In the genomic region with DNA sequence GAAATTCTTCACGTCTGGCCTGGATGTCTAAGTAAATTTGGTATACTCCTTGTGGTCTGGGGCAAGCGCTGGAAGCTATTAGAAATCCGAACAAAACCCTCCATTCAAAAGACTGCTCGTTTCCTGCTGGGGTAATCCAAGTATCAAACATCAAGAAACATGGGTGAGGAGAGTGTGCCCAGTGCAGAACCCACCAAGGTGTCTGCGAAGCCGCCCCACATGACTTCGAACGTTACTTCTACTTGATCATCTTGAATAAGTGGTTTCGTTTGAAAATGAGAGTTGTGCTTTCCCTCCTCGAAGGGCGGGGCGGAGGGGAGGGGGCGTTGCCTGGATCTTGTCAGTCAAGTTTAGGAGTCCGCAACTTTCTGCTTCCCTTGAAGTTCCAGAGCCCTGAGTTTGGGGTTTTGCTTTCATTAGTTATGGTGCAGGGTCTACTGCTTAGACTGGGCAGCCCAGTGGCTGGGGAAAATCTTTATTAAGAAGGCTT, we compare ENCODE assay signal across 8 mouse cellular contexts.
DNase-seq lines count a peak whose midpoint lies in the region; ATAC-seq and TF ChIP-seq lines count a peak whose summit lies in the region.

No protein-coding gene starts in this region.

- H3K4me2 ChIP-seq in intestine, embryonic 15.5 days (replicated peaks), result 0 out of 2 replicates have a peak overlapping the region, but pooled peaks have one; percentile 9

- H3K27ac ChIP-seq in layer of hippocampus, adult 2 months, result peak overlapping the region; percentile 32
- H3K27ac ChIP-seq in intestine, embryonic 15.5 days, result no peak overlapping the region

- no peak for DNase-seq in layer of hippocampus, adult 2 months (ENCODE audit: low spot score in 2 of 2)
- DNase-seq in layer of hippocampus, adult 9-11 months, result no peak
- peak; percentile 62 for DNase-seq in fibroblast of lung, adult 2 months (ENCODE audit: low read depth)
- peak; percentile 35 for DNase-seq in neural tube, embryonic 10.5 days (ENCODE audit: extremely low spot score, low spot score)
- DNase-seq in right cerebral cortex, adult 18-20 months, result no peak
- no peak for DNase-seq in frontal cortex, postnatal 25 days (ENCODE audit: low spot score in 2 of 2)
- DNase-seq in cerebellum, adult 18-20 months, result no peak

- H3K4me3 ChIP-seq in layer of hippocampus, adult 2 months, result peak overlapping the region; percentile 18; the same call in 1 of the 2 replicates
- H3K4me3 ChIP-seq in intestine, embryonic 15.5 days (replicated peaks), result no peak overlapping the region

- no peaks in the 10 kb centered on the region for H3K9me3 ChIP-seq in intestine, embryonic 15.5 days

- H3K36me3 ChIP-seq in intestine, embryonic 15.5 days, result no peaks in the 10 kb centered on the region

- H3K27me3 ChIP-seq in intestine, embryonic 15.5 days (replicated peaks), result no peaks in the 10 kb centered on the region

- WGBS in intestine, embryonic 15.5 days, result 47% methylated on average over 14 of the region's 14 CpGs

- no peak for TF ChIP-seq CTCF in layer of hippocampus, adult 2 months (conservative IDR thresholded peaks at IDR 0.05)

- ATAC-seq in intestine, embryonic 15.5 days, result 0 out of 2 replicates have a peak, but pooled peaks have one; percentile 12

- H3K4me1 ChIP-seq in intestine, embryonic 15.5 days (replicated peaks), result peaks cover 23% of the 10 kb centered on the region

- H3K9ac ChIP-seq in intestine, embryonic 15.5 days, result no peak overlapping the region

Comparison
In these comparisons a context has a peak if more than half of its experiments do, and no peak if none do; other contexts are left out.
1. DNase-seq: peak in fibroblast of lung, adult 2 months (single experiment) and neural tube, embryonic 10.5 days (single experiment); none in layer of hippocampus, adult 2 months (0 of 2), layer of hippocampus, adult 9-11 months (single experiment), right cerebral cortex, adult 18-20 months (single experiment), frontal cortex, postnatal 25 days (0 of 2) and cerebellum, adult 18-20 months (0 of 2).